Mouse (Mus musculus): ENCODE measurements around the gene Lexm.
A peak's percentile ranks its signal among the peaks of the same experiment; 100 is the strongest.

Lexm gene

DNA sequence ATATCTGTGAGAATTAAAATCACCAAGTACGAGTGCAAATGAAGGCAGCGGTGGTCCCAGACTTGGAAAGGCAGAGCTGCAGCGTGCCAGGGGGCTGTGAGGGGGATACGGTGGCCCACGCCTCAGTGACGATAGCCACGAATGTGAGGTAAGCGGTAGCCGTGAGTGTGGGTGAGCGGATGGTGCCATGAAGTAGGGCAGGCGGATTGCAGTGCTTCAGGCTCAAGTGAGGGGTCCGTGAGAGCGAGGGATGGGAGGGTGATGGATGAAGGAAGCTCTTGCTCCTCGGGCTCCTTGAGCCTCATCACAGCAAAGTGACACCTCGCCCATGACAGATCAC is 35.2 kb downstream of the Lexm start:
- DNase-seq, result no peak

DNA sequence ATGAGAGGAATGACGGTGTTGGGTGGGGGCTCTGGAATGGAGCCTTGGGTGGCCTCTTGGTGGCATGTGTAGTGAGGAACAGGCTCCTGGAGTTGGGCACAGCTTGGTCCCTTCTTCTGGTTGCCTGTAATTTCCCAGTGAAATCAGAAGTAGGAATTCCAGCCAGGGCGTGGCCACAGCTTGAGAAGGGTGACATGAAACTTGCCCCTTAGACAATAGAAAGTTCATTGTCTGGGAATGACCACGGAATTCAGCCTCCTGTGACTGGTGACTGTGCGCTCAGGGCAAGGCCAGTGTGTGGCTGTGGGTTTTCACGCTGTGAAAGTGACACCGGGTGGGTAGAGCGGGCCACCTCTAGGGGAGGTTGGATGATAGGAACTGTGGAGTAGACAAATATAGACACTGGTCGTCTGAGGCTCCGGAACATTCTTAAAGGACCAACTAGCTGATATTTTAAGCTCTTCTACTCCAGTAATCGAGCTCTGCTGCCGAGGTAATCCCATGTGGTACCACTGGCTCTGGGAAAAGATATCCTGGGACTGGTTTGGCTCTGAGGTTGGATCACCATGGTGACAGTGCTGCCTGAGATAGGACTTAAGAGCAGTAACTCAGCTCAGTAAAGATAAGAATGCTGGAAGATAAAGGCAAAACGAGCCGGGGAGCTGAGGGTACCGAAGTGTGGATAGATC is 35.7 kb downstream of the Lexm start:
- no peak for DNase-seq

DNA sequence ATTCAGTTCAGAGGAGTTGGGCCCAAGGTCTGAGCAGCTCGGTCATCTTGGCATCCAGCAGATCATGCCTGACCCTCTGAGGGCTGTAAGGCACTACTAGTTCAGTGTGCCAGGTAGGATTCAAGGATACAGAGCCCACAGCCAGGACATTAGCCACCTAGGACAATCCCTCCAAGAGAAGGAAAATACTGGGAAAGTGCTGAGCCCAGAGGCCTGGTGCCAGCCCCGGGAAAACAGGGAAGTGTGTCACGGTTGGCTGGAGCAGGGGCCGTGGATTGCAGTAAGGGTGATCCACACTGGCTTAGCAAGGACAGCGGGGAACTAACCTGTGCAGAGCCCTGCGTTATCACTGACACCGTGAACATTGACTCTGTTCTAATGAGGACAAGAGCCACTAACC is 39.5 kb downstream of the Lexm start:
- peak; percentile 66 for DNase-seq

DNA sequence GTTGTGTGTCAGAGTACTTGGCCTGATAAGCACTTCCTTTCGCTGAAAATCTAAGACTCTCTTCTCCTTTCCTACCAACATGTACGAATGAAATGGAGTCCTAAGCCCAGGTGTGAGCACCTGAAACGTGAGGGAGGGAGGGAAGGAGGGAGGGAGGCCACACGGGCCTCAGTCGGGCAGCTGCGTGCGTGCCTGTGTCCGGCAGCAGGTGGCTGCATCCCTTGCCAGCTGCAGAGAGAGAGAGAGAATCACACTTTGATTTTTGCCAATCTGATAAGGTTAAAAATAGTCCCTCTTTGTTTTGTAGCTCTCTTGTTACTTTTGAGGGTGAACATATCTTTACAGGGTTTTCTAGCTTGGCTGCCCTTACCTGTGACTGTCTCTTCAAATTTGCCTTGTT is 42.0 kb downstream of the Lexm start:
- DNase-seq, result no peak

DNA sequence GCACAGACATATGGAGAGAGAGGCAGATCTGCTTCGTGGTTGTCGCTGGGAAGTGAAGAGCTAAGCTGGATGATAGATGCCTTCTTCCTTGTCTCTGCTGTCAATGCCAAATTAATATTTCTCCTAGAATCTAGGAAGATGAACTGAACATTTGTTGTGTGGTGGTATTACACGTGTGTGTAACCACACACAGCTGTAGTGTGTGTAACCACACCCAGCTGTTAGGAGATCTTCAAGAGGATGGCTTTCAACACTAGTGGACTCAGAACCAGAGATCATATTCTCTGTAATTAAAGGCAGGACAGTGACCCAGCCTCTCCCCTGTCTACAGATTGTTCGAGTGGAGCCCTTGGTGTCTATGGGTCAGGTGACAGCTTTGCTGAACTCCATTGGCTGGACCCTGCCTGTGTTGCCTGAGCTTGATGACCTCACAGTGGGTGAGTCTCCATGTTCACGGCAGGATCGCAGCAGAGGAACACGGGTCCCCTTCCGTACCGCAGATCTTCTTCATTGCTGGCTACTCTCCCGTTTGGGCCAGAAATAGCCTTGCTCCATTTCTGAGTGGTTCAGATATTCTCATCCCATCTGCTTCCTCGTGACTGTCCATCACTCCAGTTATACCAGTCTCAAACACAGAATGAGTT is 45.8 kb downstream of the Lexm start:
- DNase-seq, result no peak

DNA sequence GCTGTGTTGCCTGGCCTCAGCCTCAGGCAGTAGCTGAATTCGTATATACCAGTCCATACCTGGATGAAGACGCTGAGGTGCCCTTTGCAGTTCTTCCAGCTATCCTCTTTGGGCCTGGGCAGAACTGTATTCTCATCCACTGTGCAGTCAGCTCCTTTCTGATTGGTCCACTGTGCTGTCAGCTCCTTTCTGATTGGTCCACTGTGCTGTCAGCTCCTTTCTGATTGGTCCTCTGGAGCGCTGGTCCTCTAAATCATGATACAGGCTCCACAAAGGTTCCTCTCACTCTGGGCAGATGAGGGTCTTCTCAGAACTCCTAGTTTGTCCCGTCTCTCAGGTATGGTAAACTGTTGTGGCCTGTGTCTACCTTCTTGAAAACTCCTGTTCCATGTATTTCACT is 47.4 kb downstream of the Lexm start:
- DNase-seq, result no peak

DNA sequence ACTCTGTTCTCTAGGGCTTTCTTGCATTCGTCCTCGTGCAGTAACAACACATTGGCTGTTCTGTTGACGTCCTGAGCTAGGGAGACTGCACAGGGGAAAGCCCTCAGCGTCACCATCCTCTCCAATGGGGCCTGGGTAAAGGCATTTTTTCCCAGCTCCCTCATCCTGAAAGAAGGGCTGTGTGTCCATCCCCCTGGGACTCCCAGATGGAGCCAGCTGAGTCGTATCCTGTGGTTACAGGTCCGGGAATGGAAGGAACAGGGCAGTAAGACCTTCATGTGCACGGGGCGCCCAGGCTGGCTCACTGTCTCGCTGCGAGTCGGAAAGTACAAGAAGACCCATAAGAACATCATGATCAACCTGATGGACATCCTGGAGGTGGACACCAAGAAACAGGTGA is 52.9 kb downstream of the Lexm start:
- no peak for DNase-seq

DNA sequence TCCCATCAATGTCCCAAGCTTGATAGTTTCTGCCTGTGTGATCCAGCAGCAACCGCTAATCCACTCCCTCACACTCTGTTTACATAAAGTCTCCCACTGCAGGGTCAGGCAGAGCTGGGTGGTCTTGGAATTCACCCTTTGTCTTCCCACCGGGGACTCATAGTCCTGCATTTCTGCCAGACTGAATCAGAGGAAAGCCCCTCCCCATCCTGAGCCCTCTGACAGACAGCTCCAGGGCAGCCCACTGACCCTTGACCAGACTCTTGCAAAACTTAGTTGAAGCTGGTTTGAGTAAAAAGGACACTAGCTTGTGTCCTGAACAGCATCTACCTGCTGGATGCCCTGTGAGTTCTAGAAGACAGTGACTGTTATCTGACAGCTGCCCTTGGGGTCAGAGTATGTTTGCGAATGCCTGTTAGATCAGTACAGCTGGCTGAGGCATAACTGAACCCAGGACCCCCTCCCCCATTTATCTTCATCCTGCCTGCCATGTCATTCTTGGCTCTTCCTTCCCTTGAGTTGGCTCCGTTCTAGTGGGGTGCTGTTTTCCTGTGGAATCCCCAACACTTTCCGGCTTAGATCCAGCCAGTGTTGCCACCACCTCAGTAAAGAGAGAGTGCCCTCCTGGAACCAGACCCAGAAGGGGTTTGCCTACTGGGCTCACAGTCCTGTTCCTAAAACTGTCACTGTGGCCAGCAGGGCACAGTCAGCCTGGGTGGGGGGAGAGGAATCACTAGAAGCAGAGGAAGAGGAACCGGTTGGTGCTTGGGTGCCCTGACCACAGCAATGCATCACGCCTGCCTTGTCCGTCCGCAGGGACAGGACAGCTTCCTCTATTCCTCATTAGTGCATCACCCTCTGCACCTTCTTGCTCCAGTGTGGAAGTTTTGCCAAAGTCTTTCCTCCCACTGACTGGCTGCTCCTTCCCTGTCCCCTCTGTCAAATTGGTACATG is 53.9 kb downstream of the Lexm start:
- peak; percentile 56 for DNase-seq

DNA sequence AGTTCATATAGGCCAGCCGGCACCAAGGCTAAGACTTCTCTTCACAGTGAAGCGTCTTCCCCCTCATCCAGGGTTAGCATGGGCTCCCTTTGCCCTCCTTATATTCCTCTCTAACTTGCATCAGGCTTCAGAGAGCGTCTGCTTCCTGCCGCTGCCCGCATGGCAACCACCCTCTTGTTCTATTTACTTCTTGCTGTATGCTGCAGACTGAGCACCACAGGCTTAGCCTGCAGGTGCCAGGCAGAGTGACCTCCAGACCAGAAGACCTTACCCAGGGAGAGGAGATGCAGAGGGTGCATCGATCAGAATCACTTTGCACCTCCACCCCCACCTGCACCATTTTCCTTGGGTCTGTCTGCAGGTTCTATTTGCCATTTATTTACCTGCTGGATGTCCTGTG is 55.0 kb downstream of the Lexm start:
- peak; percentile 32 for DNase-seq

DNA sequence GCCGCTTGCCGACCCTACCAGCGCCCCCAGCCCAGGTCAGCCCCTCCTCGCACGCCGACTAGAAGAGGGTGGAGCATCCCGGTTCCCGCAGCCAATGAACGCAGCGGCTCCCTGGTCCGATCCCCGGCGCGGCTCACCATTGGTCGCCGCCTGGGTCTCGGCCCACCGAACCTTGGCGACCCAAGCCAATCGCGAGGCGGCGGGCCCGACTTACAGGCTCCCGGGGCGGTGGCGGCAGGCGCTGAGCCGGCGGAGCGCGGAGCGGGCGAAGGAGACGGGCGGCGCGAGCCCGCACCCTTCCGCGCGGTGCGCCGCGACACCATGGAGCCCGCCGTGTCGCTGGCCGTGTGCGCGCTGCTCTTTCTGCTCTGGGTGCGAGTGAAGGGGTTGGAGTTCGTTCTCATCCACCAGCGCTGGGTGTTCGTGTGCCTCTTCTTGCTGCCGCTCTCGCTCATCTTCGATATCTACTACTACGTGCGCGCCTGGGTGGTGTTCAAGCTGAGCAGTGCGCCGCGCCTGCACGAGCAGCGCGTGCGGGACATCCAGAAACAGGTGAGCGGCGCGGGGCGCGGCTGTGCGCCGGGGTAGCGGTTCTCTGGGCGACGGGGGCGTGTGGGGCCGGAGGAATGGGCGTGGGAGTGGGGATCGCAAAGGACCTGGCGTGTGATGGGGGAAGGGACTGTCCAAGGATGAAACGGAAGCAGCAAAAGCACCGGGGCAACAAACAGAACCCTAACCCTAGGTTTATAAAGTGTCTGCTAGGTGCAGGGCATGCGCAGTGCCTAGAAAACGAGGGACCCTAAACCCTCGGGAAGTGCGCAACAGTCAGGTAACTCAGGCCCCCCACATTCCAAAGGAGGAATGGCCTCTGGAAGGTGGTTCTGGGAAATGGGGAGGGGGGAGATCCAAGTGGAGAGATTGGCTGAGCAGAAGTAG is 55.9 kb downstream of the Lexm start, which contains the start of gene Dhcr24:
Gene Dhcr24 (plus strand): TSS at position 193 of the 936 bp plus-strand sequence.
- DNase-seq, result peak; percentile 92

DNA sequence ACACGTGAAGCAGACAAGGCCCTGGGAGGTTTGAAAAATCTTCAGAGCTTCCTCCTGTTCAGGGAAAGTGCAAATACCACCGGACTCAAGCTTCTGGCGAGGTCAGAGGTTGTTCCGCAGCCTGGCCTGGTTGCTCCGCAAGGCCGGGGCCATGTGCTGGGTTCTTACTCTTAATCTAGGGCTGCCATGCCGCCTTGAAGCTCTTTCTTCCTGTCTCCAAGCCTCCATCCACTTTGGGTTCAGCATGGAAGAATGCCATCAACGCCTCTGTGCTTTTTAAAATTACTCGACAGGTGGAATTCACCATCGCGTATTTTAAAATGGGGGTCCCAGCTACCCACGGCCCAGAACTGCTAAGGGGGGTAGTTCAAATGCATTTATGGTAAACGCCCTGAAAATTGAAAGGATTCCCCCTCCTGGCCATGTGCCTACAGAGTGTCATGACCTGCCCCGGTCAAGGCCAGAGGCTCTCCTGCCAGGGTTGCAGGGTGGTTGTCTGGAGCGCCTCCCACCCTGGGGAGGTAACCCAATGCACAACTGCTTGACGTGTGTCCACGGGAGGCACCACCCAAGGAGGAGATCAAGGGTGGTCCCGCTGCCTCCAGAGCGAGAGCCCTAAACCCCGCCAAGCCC is 56.7 kb downstream of the Lexm start:
- DNase-seq, result peak; percentile 52

DNA sequence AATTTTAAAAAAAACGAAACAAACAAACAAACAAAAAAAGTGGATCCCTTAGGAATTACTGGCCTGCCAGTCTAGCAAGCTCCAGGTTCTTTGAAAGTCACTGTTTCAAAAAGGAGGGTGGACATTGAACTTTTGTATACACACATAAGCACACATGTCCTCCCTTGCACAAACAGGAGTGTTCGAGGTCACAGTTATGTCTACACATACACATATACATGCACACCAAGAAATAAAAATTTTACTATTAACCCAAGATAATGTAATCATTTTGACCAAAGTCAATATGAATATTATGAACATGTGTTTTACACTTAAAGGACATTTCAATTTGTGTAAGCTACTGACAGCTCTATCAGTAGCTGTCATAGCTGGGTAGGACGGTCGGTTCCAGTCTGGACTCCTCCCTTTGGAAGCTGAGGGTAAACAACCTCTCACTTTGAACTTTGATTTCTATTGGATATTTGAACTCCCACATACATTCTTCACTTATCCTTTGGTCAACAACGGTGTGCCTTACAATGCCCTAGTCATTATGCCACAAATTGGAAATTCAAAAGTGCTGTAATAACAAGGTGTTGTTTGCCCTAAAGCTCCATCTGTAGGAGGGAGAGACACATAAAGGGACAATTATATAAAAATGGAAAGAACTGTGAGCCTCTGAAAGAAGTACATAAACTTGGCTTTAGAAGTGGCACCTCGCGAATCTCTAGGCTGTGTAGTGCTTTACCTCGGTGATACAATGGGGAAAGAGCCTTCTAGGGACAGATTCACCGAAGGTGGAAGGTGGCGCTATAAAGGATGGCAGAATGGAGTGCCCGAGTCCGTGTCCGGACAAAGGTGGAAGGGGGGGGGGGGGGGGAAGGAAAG is 57.5 kb downstream of the Lexm start:
- peak; percentile 26 for DNase-seq

DNA sequence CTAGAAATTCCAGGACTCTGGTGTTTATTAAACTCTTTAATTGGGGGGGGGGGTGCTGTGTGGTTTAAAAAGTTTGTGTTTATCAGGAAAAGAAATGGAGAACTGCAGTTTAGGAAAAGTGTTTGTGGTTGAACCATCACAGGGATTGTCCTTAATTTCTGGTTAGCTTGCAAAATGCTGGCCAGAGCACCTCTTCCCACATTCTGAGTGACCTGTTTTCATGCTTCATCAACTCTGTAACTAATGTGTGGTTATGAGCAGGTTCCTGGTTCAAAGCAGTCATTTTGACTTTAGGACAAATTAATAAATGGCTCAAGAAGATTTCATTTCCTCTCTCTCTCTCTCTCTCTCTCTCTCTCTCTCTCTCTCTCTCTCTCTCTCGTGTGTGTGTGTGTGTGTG is 59.1 kb downstream of the Lexm start:
- DNase-seq, result no peak

DNA sequence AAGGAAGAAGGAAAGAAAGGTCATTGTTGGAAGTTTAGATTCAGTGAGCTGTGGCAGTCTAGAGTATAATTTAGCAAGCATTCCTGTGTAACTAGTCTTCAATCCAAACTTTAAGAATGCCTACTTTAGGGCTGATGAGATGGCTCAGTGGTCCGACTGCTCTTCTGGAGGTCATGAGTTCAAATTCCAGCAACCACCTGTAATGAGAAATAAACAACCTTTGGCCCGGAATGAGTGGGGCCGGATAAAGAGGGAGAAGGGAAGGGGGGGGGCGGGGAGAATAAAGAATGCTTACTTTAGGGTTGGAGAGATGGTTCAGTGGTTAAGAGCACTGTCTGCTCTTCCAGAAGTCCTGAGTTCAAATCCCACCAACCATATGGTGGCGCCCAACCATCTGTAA is 59.8 kb downstream of the Lexm start:
- no peak for DNase-seq

DNA sequence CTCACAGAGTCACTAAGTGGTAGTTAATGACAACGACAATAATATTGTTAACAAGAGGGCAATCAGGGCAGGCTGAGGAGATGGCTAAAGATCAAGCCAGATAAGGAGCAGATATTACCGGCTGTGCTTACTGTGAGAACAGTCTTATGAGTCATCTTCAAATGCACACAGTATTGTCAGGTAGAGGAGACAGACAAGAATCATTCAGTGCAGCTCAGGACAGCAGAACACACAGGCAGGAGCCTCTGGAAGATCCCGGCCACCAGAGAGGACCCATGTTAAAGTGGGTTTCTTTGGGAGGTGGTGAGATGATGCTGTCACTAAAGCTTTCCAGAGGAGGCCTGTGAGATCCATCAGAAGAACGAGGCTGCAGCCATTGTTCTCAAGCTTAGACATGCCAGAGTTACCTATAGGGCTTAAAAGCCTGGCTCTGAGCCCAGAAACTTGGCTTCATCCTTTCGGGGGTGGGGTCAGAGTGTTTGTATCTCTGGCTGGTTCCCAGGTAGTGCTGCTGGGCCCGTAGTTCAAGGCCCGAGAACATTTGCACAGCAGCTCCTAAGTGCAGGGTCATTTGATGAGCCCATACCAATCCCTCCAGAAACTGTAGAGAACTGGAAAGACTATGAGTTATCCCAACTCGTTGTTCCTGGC is 66.4 kb downstream of the Lexm start:
- no peak for DNase-seq

DNA sequence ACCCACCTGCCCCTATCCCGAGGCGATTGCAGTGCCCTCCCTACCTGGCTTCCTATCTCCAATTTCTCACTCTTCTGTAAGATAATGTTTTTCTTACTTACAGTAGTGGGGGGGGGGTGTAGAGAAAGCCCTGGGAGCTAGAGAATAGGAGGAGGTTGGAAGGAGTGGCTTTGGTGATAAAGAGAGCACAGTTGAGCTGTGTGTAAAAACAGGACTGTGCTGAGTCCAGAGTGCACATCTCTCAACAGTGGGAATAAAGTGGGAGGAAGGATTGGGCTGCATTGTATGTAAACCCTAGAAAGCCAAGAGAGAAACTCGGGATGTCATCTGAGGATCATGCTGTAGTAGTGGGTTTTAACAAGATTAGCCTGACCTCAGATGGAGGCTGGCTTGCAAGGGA is 68.9 kb downstream of the Lexm start:
- DNase-seq, result no peak

DNA sequence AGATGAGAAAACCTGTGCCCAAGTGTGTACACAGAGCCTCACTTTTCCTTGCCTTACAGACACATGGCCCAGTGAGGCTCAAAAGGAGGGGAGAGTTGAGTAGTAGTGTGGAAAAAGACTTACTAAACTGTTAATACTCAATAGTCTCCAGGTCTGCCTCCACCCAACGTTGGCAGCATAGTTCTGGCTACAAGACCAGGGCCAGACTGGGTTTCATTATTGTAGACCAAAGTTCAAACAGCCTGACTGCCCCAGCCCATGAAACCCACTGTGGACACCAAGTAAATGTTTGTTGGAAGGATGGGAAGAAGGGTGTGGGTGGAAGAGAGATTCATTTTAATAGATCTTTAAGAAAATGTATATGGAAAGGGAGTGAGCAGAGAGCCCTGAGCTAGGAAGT is 70.1 kb downstream of the Lexm start:
- no peak for DNase-seq

DNA sequence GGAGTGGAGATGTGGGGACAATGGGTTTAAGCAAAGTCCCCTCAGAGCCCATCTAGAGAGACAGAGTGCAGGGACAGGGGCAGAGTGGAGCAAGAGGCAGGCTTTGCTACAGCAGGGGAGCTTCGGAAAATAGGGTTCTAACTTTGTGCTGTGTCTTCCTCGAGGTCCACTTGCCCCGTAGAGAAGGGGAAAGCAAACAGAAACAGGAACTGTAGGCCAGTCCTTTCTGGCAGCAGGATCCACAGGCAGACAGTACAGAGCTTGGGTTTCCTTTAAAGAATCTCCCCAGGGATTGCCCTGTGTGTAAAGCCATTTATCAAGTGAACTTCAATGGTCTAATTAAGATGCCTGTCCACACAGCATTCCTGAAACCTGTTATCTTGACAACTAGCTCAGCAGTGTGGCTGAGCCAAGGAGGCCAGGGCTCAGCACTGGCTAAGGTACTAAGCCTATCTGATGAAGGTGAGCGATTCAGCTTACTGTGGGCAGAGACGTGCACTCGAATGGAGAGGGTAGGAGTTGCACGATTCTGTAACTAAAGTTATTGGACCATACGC is 71.1 kb downstream of the Lexm start:
- no peak for DNase-seq

DNA sequence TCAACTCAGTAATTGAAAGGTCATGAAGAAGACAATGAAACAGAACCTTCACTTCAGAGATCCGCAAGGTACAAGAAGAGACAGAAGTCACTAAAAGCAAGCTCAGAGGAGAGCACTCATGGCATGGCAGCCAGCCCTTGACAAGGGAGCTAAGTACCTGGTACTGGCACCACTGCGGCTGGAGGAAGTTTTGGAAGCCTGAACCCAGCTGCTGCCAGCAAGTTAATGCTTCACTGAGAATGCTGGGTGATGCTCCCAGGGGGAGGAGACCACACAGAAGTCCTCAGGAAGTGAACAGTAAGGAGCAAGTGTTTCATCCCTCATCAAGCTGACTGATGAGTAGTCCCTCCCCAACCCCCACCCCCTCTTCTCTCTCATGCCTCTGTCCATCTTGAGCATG is 74.8 kb downstream of the Lexm start:
- peak; percentile 57 for DNase-seq

DNA sequence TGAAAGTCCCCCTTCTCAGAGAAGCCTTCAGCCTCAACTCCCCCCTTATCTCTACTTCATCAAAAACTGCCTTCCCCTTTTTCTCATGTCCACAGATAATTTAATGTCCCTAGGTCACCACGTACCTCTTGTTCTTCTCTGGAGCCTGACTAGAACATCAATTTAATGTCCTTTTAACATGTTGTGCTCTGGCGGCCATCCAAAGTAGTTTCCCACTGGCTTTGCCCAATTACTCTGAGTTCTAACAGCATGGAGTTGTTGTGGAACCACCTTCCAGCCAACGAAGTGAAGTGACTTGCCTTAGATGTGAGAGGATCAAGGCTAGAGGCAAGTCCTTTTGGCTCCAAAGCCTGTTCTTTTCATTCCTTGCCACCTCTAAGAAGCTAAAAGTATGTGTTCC is 75.5 kb downstream of the Lexm start:
- no peak for DNase-seq

Data from kidney, adult 18-20 months (tissue).